Mouse (Mus musculus) CD4-positive helper T cell, adult 2 months (primary cell): ENCODE results near the gene Pnpla1.

Source experiments
- DNase-seq: peaks from one replicate; pipeline ENCODE4 v3.0.0-alpha.2; 2012; ENCODE audit warnings: low read depth, missing footprints, low spot score

Gene Pnpla1

GRCm38 (mm10) chr17:28922096-28922495 lies 63.9 kb downstream of the Pnpla1 start:
- no peak for DNase-seq

GRCm38 (mm10) chr17:28924957-28925595 lies 66.9 kb downstream of the Pnpla1 start:
- no peak for DNase-seq

- peak; percentile 68 for DNase-seq
Measured at GRCm38 (mm10) chr17:28926380-28926779, 68.2 kb downstream of the Pnpla1 start.

- DNase-seq: peak; percentile 72
Measured at GRCm38 (mm10) chr17:28926866-28927635, 68.8 kb downstream of the Pnpla1 start.

- DNase-seq: no peak
Measured at GRCm38 (mm10) chr17:28928004-28928403, 69.8 kb downstream of the Pnpla1 start.

GRCm38 (mm10) chr17:28929369-28929768 lies 71.2 kb downstream of the Pnpla1 start:
- no peak for DNase-seq

GRCm38 (mm10) chr17:28930392-28931074 lies 72.3 kb downstream of the Pnpla1 start:
- no peak for DNase-seq

GRCm38 (mm10) chr17:28931436-28932211 lies 73.4 kb downstream of the Pnpla1 start:
- DNase-seq: no peak

GRCm38 (mm10) chr17:28932274-28932673 lies 74.1 kb downstream of the Pnpla1 start:
- no peak for DNase-seq

- DNase-seq: no peak
Measured at GRCm38 (mm10) chr17:28934120-28934916, 76.1 kb downstream of the Pnpla1 start.

GRCm38 (mm10) chr17:28936133-28936532 lies 77.9 kb downstream of the Pnpla1 start:
- no peak for DNase-seq

- peak; percentile 59 for DNase-seq
Measured at GRCm38 (mm10) chr17:28936622-28937345, 78.6 kb downstream of the Pnpla1 start.
